Mouse (Mus musculus) lung, embryonic 14.5 days (tissue): ENCODE measurements around the gene G430095P16Rik. TPM values are rescaled to one million over a fixed set of nuclear protein-coding genes. Genes with fewer than 3 reads are reported as not detected.
A peak's percentile ranks its signal among the peaks of the same experiment; 100 is the strongest.

ENCODE experiments used
- ATAC-seq: fragments of 200-750 bp; cut with Nextera tagmentation; 2 replicates; pipeline ENCODE4 v1.8.0; 2017; ENCODE audit warnings: mild to moderate bottlenecking, moderate TSS enrichment, moderate library complexity; ENCODE audit not compliant: insufficient read depth
- DNase-seq: peaks from one replicate; pipeline ENCODE4 v3.0.0-alpha.2; 2015
- H3K27ac ChIP-seq: fragments of 300-500 bp; sonication (generic); 2 replicates; pipeline ENCODE4 v1.5.1; 2014; ENCODE audit warnings: low read depth, mild to moderate bottlenecking, moderate library complexity
- H3K27me3 ChIP-seq: fragments of 300-500 bp; sonication (generic); 2 replicates; pipeline ENCODE4 v1.6.1; 2014; ENCODE audit warnings: low read length, control low read depth; ENCODE audit not compliant: insufficient read depth
- H3K36me3 ChIP-seq: fragments of 300-500 bp; sonication (generic); 2 replicates; pipeline ENCODE4 v1.6.1; 2014; ENCODE audit warnings: control low read depth; ENCODE audit not compliant: insufficient read depth
- H3K4me1 ChIP-seq: fragments of 300-500 bp; sonication (generic); 2 replicates; pipeline ENCODE4 v1.6.1; 2014; ENCODE audit warnings: antibody characterized with exemption, control low read depth; ENCODE audit not compliant: insufficient read depth
- H3K4me2 ChIP-seq: fragments of 300-500 bp; sonication (generic); 2 replicates; pipeline ENCODE4 v1.6.1; 2014; ENCODE audit warnings: mild to moderate bottlenecking
- H3K4me3 ChIP-seq: fragments of 300-500 bp; sonication (generic); 2 replicates; pipeline ENCODE4 v1.5.1; 2014; ENCODE audit warnings: low read depth, low read length
- H3K9ac ChIP-seq: fragments of 300-500 bp; sonication (generic); 2 replicates; pipeline ENCODE4 v1.6.1; 2014
- H3K9me3 ChIP-seq: fragments of 300-500 bp; sonication (generic); 2 replicates; pipeline ENCODE4 v1.6.1; 2016; ENCODE audit warnings: low read depth, low read length, control low read depth
- CTCF ChIP-seq: IDR thresholded peaks from 2 replicates; pipeline ENCODE4 v1.5.1; 2016; ENCODE audit warnings: antibody characterized with exemption, low read depth
- WGBS: fragments of 180-500 bp; shearing (Covaris S2); extraction: QIAGEN DNeasy Blood & Tissue Kit; methylation state at CpG from one replicate; pipeline ENCODE4 v1.1.7; 2014; 5-methylcytosine and 5-hydroxymethylcytosine counted together
- polyA plus RNA-seq: library from polyadenylated mRNA; unstranded; fragments of >200 nt; fragmentation: Nextera tagmentation; extraction: Ambion mirVana; gene quantifications from 2 replicates; pipeline ENCODE4 v1.2.1, GENCODE M21; 2014

Gene G430095P16Rik
- polyA plus RNA-seq, 1 experiment from 2014 or later, result 2.8 TPM

DNA sequence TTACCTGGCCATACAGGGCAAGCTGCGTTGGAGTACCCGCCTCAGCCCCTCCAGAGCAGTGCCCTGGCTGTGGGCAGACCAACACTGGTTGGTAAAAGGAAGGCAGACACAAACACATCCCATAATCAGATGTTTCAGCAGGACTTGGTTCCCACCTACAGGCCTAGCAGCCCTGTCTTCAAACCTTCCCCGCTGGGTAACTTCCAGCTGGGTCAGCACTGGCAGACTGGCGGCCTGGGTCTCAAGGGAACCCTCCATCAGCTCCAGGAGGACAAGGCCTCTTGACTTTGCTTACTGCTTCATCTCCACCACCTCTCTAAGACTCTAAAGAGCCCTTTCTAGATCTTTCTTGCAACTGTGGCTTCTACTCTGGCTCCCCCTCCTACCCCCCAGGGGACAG, 13.7 kb downstream of the G430095P16Rik start:
- H3K4me1 ChIP-seq, result peaks cover 63% of the 10 kb centered on the region
- TF ChIP-seq CTCF, result no peak
- H3K9me3 ChIP-seq, result no peaks in the 10 kb centered on the region
- DNase-seq, result no peak
- H3K4me2 ChIP-seq, result no peak overlapping the region
- H3K4me3 ChIP-seq, result no peak overlapping the region
- no peaks in the 10 kb centered on the region for H3K27me3 ChIP-seq
- H3K27ac ChIP-seq, result no peak overlapping the region
- 0 out of 2 replicates have a peak, but pooled peaks cover 10% of the 10 kb centered on the region for H3K36me3 ChIP-seq
- WGBS, result 83% methylated on average over 4 of the region's 4 CpGs
- no peak overlapping the region for H3K9ac ChIP-seq
- no peak for ATAC-seq

DNA sequence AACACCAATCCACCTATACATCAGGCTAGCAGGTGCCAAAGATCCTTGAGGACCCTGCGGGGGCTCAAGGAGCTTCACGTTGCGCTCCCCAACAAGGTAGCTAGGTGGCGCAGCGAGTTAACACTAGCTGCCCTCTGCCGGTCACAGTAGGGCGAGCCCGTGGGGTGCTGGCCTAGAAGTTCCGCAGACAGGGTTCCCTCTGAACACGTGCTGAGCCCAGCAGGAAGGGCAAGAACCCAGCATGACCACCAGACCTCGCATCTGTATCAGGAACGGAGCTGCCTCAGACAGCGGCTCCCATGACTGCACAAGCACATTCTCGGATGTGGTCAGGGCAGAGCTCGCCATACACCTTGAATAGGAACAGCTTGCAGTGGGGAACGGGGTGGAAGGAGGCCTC, 14.8 kb downstream of the G430095P16Rik start:
- peak; percentile 99 for TF ChIP-seq CTCF
- Histone ChIP-seq H3K36me3 (0 out of 2 replicates have a peak, but pooled peaks cover 10% of the 10 kb centered on the region), H3K27me3 (no peaks in the 10 kb centered on the region), H3K9ac (peak overlapping the region; percentile 32; the same call in 1 of the 2 replicates), H3K4me1 (peaks cover 64% of the 10 kb centered on the region), H3K4me2 (peak overlapping the region; percentile 36), H3K9me3 (no peaks in the 10 kb centered on the region), H3K27ac (no peak overlapping the region), H3K4me3 (no peak overlapping the region)
- 7% methylated on average over 16 of the region's 16 CpGs for WGBS
- peak; percentile 93 for DNase-seq
- ATAC-seq, result peak; percentile 47

DNA sequence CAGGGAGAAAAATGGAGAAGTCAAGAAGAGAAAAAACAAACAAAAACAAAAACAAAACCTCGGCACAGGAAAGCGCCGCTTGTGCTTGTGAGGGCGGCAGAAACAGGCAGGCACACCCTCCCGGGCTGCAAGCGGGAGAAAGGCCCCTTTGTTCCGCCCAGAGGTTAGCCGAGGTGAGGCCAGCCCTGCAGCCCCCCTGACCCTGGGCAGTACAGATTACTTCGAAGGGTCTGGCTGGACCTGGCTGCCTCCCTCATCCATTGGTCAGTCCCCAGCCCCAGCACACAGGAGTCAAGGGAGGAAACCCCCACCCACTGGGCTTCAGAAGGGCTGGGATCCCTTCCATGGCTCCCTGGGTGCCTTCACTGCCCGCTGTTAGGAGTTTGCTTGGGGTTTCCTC, 15.5 kb downstream of the G430095P16Rik start:
- no peaks in the 10 kb centered on the region for H3K27me3 ChIP-seq
- peaks cover 64% of the 10 kb centered on the region for H3K4me1 ChIP-seq
- no peak overlapping the region for H3K4me3 ChIP-seq
- no peak overlapping the region for H3K9ac ChIP-seq
- peak overlapping the region; percentile 36; the same call in 1 of the 2 replicates for H3K4me2 ChIP-seq
- H3K27ac ChIP-seq, result no peak overlapping the region
- TF ChIP-seq CTCF, result no peak
- 0 out of 2 replicates have a peak, but pooled peaks cover 10% of the 10 kb centered on the region for H3K36me3 ChIP-seq
- DNase-seq (no peak), ATAC-seq (no peak)
- no peaks in the 10 kb centered on the region for H3K9me3 ChIP-seq
- 36% methylated on average over 10 of the region's 10 CpGs for WGBS

DNA sequence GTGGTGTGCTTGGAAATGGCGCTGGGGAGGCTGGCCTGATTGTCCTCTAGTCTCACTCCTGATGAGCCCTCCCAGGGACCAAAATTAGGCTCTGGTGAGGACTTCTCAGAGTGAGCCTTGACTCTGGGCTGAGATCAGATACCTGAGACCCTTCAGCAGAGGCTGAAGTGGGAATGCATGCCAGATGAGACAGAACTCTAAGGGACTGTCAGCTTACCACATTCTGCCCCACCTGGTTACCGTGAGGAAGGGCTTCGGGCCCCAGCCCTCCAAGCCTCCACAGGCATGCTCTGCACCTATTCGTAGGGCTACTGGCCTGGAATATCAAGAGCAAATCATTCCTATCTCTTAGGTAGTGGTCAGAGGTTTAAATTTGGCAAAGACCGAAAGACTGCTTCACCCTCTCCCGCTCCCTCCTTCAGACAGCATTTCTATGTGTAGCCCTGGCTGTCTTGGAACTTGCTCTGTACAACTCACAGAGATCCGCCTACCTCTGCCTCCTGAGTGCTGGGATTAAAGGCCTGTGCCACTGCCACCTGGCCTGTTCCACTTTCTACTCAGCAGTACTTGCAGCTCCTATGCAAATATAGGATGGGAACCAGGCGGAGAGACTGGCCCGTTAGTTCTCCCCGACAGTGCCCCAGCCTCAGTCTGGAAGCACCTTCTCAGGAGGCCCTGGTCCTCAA, 16.1 kb downstream of the G430095P16Rik start:
- no peak overlapping the region for H3K4me3 ChIP-seq
- H3K9ac ChIP-seq, result 0 out of 2 replicates have a peak overlapping the region, but pooled peaks have one; percentile 9
- H3K4me1 ChIP-seq, result peaks cover 64% of the 10 kb centered on the region
- H3K36me3 ChIP-seq, result 0 out of 2 replicates have a peak, but pooled peaks cover 10% of the 10 kb centered on the region
- peak overlapping the region; percentile 8; the same call in 1 of the 2 replicates for H3K27ac ChIP-seq
- 57% methylated on average over 10 of the region's 10 CpGs for WGBS
- TF ChIP-seq CTCF, result no peak
- DNase-seq, result no peak
- H3K9me3 ChIP-seq, result no peaks in the 10 kb centered on the region
- no peaks in the 10 kb centered on the region for H3K27me3 ChIP-seq
- no peak overlapping the region for H3K4me2 ChIP-seq
- ATAC-seq, result no peak

DNA sequence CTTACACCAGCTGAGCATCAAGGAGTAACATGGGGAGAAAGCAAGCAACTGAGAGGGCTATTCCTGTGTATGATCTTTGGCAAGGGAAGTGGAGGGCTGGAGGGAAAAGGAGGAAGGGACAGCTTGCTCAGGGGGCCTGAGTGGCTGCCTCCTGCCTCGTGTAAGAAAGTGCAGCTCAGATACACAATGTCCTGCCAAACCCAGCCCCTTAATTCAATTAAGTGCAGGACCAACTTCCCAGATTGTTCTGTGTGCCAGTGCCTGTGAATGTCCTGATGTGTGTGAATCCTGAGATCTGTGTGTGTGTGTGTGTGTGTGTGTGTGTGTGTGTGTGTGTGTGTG, 16.6 kb downstream of the G430095P16Rik start:
- WGBS, result 4% methylated on average over 1 of the region's 1 CpGs
- DNase-seq, result no peak
- ATAC-seq, result no peak
- Histone ChIP-seq H3K4me1 (peaks cover 67% of the 10 kb centered on the region), H3K36me3 (0 out of 2 replicates have a peak, but pooled peaks cover 10% of the 10 kb centered on the region), H3K9ac (peak overlapping the region; percentile 9; the same call in 1 of the 2 replicates), H3K9me3 (no peaks in the 10 kb centered on the region), H3K4me2 (no peak overlapping the region), H3K4me3 (no peak overlapping the region), H3K27me3 (no peaks in the 10 kb centered on the region), H3K27ac (peak overlapping the region; percentile 8; the same call in 1 of the 2 replicates)
- TF ChIP-seq CTCF, result no peak

DNA sequence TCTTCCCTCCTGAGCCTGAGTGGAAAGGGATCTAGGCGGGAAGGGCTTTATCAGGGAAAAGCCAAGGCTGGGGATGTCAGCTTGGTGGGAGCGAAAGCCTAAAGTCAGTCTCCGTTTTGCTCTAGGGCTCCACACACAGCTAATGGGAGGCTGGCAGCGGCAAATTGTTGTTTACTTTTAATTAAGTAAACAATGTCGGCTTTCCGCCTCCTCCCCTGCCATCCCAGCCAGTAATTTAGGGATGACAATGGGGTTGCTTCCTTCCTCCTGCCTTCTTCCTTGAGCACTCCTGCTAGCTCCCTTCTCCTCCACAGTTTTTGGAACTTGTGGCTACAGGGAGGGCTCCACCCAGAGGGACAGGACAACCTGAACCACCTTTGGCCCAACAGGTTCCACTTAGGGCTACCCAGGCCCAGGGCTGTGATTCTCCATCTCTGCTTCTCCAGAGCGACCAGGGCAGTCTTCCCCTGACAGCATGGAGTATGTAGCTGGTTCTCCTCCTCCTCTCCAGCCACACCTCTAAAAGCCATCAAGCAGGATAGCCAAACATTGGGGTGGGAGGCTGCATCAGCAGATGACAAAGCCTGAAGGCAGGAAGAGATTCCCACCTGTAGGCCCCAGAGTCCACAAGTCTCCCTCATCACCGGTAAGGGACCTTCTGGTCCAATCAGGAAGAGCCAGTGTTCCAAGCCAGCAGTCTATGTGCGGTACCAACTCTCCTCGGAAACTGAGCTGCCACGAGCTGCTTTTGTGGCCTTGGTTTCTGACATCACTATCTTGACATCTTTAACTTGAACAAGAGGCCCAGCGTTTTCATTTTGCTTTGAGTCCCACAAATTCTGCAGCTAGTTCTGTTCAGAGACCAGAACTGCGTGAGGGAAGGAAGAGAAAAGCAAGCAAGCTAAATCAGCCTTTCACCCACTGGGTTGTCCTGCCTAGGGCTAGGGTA, 18.4 kb downstream of the G430095P16Rik start:
- TF ChIP-seq CTCF, result no peak
- Histone ChIP-seq H3K36me3 (0 out of 2 replicates have a peak, but pooled peaks cover 3% of the 10 kb centered on the region), H3K9ac (peak overlapping the region; percentile 1; the same call in 1 of the 2 replicates), H3K27ac (peak overlapping the region; percentile 92), H3K27me3 (no peaks in the 10 kb centered on the region), H3K4me3 (no peak overlapping the region), H3K4me2 (peak overlapping the region; percentile 5; the same call in 1 of the 2 replicates), H3K9me3 (no peaks in the 10 kb centered on the region), H3K4me1 (peaks cover 82% of the 10 kb centered on the region)
- no peak for ATAC-seq
- WGBS, result 39% methylated on average over 13 of the region's 13 CpGs
- DNase-seq, result peak; percentile 50
